Mouse (Mus musculus): Measurements from ENCODE around the gene Ptrh1. TPM values are rescaled to one million over a fixed set of nuclear protein-coding genes. Genes with fewer than 3 reads are reported as not detected.

Ptrh1 gene
- polyA plus RNA-seq, 1 experiment from 2014 or later, result 3.7 TPM

GRCm38 (mm10) chr2:32817589-32817988 lies 42.0 kb downstream of the Ptrh1 start:
- no peak overlapping the region for H3K9ac ChIP-seq (ENCODE audit: low read depth, low read length)
- H3K36me3 ChIP-seq (ENCODE audit: control insufficient read depth, insufficient read depth, low read length), result 0 out of 2 replicates have a peak, but pooled peaks cover 3% of the 10 kb centered on the region
- WGBS (ENCODE audit: insufficient replicate concordance), result 61% methylated on average over 7 of the region's 7 CpGs
- H3K27me3 ChIP-seq (ENCODE audit: control insufficient read depth, insufficient read depth, low read length), result no peaks in the 10 kb centered on the region
- no peaks in the 10 kb centered on the region for H3K9me3 ChIP-seq (replicated peaks; ENCODE audit: control insufficient read depth, low read length)
- no peak for ATAC-seq (replicated peaks; ENCODE audit: insufficient number of reproducible peaks, low FRiP score, low TSS enrichment)
- H3K4me1 ChIP-seq (ENCODE audit: control insufficient read depth, insufficient read depth, low read length), result no peaks in the 10 kb centered on the region
- H3K27ac ChIP-seq (ENCODE audit: low read depth, low read length), result no peak overlapping the region
- no peak overlapping the region for H3K4me2 ChIP-seq
- H3K4me3 ChIP-seq (ENCODE audit: low read depth, low read length), result no peak overlapping the region

- H3K36me3 ChIP-seq (ENCODE audit: control insufficient read depth, insufficient read depth, low read length), result 0 out of 2 replicates have a peak, but pooled peaks cover 3% of the 10 kb centered on the region
- no peak overlapping the region for H3K4me3 ChIP-seq (ENCODE audit: low read depth, low read length)
- ATAC-seq (replicated peaks; ENCODE audit: insufficient number of reproducible peaks, low FRiP score, low TSS enrichment), result no peak
- no peak overlapping the region for H3K9ac ChIP-seq (ENCODE audit: low read depth, low read length)
- H3K27ac ChIP-seq (ENCODE audit: low read depth, low read length), result no peak overlapping the region
- no peaks in the 10 kb centered on the region for H3K27me3 ChIP-seq (ENCODE audit: control insufficient read depth, insufficient read depth, low read length)
- WGBS (ENCODE audit: insufficient replicate concordance), result 82% methylated on average over 5 of the region's 5 CpGs
- no peak overlapping the region for H3K4me2 ChIP-seq
- no peaks in the 10 kb centered on the region for H3K9me3 ChIP-seq (replicated peaks; ENCODE audit: control insufficient read depth, low read length)
- H3K4me1 ChIP-seq (ENCODE audit: control insufficient read depth, insufficient read depth, low read length), result peaks cover 5% of the 10 kb centered on the region; the same call in 1 of the 2 replicates
Observed at GRCm38 (mm10) chr2:32818208-32818607, 42.6 kb downstream of the Ptrh1 start.

GRCm38 (mm10) chr2:32821041-32821802 lies 45.6 kb downstream of the Ptrh1 start:
- WGBS (ENCODE audit: insufficient replicate concordance), result 62% methylated on average over 11 of the region's 11 CpGs
- Histone ChIP-seq H3K27me3 (ENCODE audit: control insufficient read depth, insufficient read depth, low read length) (no peaks in the 10 kb centered on the region), H3K4me3 (ENCODE audit: low read depth, low read length) (no peak overlapping the region), H3K9ac (ENCODE audit: low read depth, low read length) (no peak overlapping the region), H3K36me3 (ENCODE audit: control insufficient read depth, insufficient read depth, low read length) (no peaks in the 10 kb centered on the region), H3K9me3 (replicated peaks; ENCODE audit: control insufficient read depth, low read length) (no peaks in the 10 kb centered on the region), H3K4me2 (no peak overlapping the region), H3K4me1 (ENCODE audit: control insufficient read depth, insufficient read depth, low read length) (peaks cover 9% of the 10 kb centered on the region; the same call in 1 of the 2 replicates), H3K27ac (ENCODE audit: low read depth, low read length) (no peak overlapping the region)
- no peak for ATAC-seq (replicated peaks; ENCODE audit: insufficient number of reproducible peaks, low FRiP score, low TSS enrichment)

GRCm38 (mm10) chr2:32822643-32823042 lies 47.1 kb downstream of the Ptrh1 start:
- Histone ChIP-seq H3K9ac (ENCODE audit: low read depth, low read length) (no peak overlapping the region), H3K4me3 (ENCODE audit: low read depth, low read length) (no peak overlapping the region), H3K4me1 (ENCODE audit: control insufficient read depth, insufficient read depth, low read length) (peaks cover 9% of the 10 kb centered on the region; the same call in 1 of the 2 replicates), H3K36me3 (ENCODE audit: control insufficient read depth, insufficient read depth, low read length) (no peaks in the 10 kb centered on the region), H3K27me3 (ENCODE audit: control insufficient read depth, insufficient read depth, low read length) (no peaks in the 10 kb centered on the region), H3K4me2 (no peak overlapping the region), H3K9me3 (replicated peaks; ENCODE audit: control insufficient read depth, low read length) (no peaks in the 10 kb centered on the region), H3K27ac (ENCODE audit: low read depth, low read length) (no peak overlapping the region)
- no peak for ATAC-seq (replicated peaks; ENCODE audit: insufficient number of reproducible peaks, low FRiP score, low TSS enrichment)
- WGBS (ENCODE audit: insufficient replicate concordance), result 68% methylated on average over 6 of the region's 6 CpGs

GRCm38 (mm10) chr2:32823153-32823552 lies 47.6 kb downstream of the Ptrh1 start:
- Histone ChIP-seq H3K4me1 (ENCODE audit: control insufficient read depth, insufficient read depth, low read length) (peaks cover 9% of the 10 kb centered on the region; the same call in 1 of the 2 replicates), H3K27me3 (ENCODE audit: control insufficient read depth, insufficient read depth, low read length) (no peaks in the 10 kb centered on the region), H3K36me3 (ENCODE audit: control insufficient read depth, insufficient read depth, low read length) (no peaks in the 10 kb centered on the region), H3K4me3 (ENCODE audit: low read depth, low read length) (no peak overlapping the region), H3K27ac (ENCODE audit: low read depth, low read length) (no peak overlapping the region), H3K9ac (ENCODE audit: low read depth, low read length) (no peak overlapping the region), H3K4me2 (no peak overlapping the region), H3K9me3 (replicated peaks; ENCODE audit: control insufficient read depth, low read length) (no peaks in the 10 kb centered on the region)
- no peak for ATAC-seq (replicated peaks; ENCODE audit: insufficient number of reproducible peaks, low FRiP score, low TSS enrichment)
- 38% methylated on average over 11 of the region's 11 CpGs for WGBS (ENCODE audit: insufficient replicate concordance)

GRCm38 (mm10) chr2:32823579-32824154 lies 48.1 kb downstream of the Ptrh1 start:
- no peak for ATAC-seq (replicated peaks; ENCODE audit: insufficient number of reproducible peaks, low FRiP score, low TSS enrichment)
- H3K9me3 ChIP-seq (replicated peaks; ENCODE audit: control insufficient read depth, low read length), result no peaks in the 10 kb centered on the region
- H3K36me3 ChIP-seq (ENCODE audit: control insufficient read depth, insufficient read depth, low read length), result no peaks in the 10 kb centered on the region
- WGBS (ENCODE audit: insufficient replicate concordance), result 54% methylated on average over 8 of the region's 8 CpGs
- H3K4me3 ChIP-seq (ENCODE audit: low read depth, low read length), result no peak overlapping the region
- H3K9ac ChIP-seq (ENCODE audit: low read depth, low read length), result no peak overlapping the region
- peaks cover 9% of the 10 kb centered on the region; the same call in 1 of the 2 replicates for H3K4me1 ChIP-seq (ENCODE audit: control insufficient read depth, insufficient read depth, low read length)
- H3K27ac ChIP-seq (ENCODE audit: low read depth, low read length), result no peak overlapping the region
- no peak overlapping the region for H3K4me2 ChIP-seq
- H3K27me3 ChIP-seq (ENCODE audit: control insufficient read depth, insufficient read depth, low read length), result no peaks in the 10 kb centered on the region

- Histone ChIP-seq H3K27me3 (ENCODE audit: control insufficient read depth, insufficient read depth, low read length) (no peaks in the 10 kb centered on the region), H3K27ac (ENCODE audit: low read depth, low read length) (no peak overlapping the region), H3K4me3 (ENCODE audit: low read depth, low read length) (no peak overlapping the region), H3K9ac (ENCODE audit: low read depth, low read length) (peak overlapping the region; percentile 6; the same call in 1 of the 2 replicates), H3K4me1 (ENCODE audit: control insufficient read depth, insufficient read depth, low read length) (peaks cover 9% of the 10 kb centered on the region; the same call in 1 of the 2 replicates), H3K36me3 (ENCODE audit: control insufficient read depth, insufficient read depth, low read length) (no peaks in the 10 kb centered on the region), H3K4me2 (no peak overlapping the region), H3K9me3 (replicated peaks; ENCODE audit: control insufficient read depth, low read length) (no peaks in the 10 kb centered on the region)
- WGBS (ENCODE audit: insufficient replicate concordance), result 52% methylated on average over 8 of the region's 8 CpGs
- ATAC-seq (replicated peaks; ENCODE audit: insufficient number of reproducible peaks, low FRiP score, low TSS enrichment), result no peak
Observed at GRCm38 (mm10) chr2:32824181-32824580, 48.6 kb downstream of the Ptrh1 start.

- Histone ChIP-seq H3K4me2 (no peak overlapping the region), H3K4me3 (ENCODE audit: low read depth, low read length) (no peak overlapping the region), H3K27ac (ENCODE audit: low read depth, low read length) (no peak overlapping the region), H3K9me3 (replicated peaks; ENCODE audit: control insufficient read depth, low read length) (no peaks in the 10 kb centered on the region), H3K27me3 (ENCODE audit: control insufficient read depth, insufficient read depth, low read length) (no peaks in the 10 kb centered on the region), H3K36me3 (ENCODE audit: control insufficient read depth, insufficient read depth, low read length) (no peaks in the 10 kb centered on the region), H3K9ac (ENCODE audit: low read depth, low read length) (no peak overlapping the region), H3K4me1 (ENCODE audit: control insufficient read depth, insufficient read depth, low read length) (peaks cover 9% of the 10 kb centered on the region; the same call in 1 of the 2 replicates)
- no peak for ATAC-seq (replicated peaks; ENCODE audit: insufficient number of reproducible peaks, low FRiP score, low TSS enrichment)
- 73% methylated on average over 1 of the region's 1 CpGs for WGBS (ENCODE audit: insufficient replicate concordance)
Observed at GRCm38 (mm10) chr2:32824778-32825177, 49.2 kb downstream of the Ptrh1 start.

Data from heart, embryonic 11.5 days (tissue).